Mouse (Mus musculus) midbrain, postnatal 0 days (tissue): ENCODE measurements around the gene Paxip1. TPM values are rescaled to one million over a fixed set of nuclear protein-coding genes. Genes with fewer than 3 reads are reported as not detected.
A peak's percentile ranks its signal among the peaks of the same experiment; 100 is the strongest.

Experiments
- ATAC-seq: fragments of 200-750 bp; cut with Nextera tagmentation; 2 replicates; pipeline ENCODE4 v1.8.0; 2017; ENCODE audit warnings: moderate number of reproducible peaks, mild to moderate bottlenecking, moderate TSS enrichment, moderate library complexity; ENCODE audit not compliant: low FRiP score
- DNase-seq: peaks from one replicate; pipeline ENCODE4 v3.0.0-alpha.2; 2015; ENCODE audit warnings: low spot score
- H3K27ac ChIP-seq: fragments of 300-500 bp; sonication (generic); 2 replicates; pipeline ENCODE4 v1.5.1; 2014; ENCODE audit warnings: low read depth, mild to moderate bottlenecking, low read length, mixed read lengths
- H3K27me3 ChIP-seq: fragments of 300-500 bp; sonication (generic); 2 replicates; pipeline ENCODE4 v1.6.1; 2014; ENCODE audit warnings: low read length, control low read depth, mixed read lengths; ENCODE audit not compliant: insufficient read depth
- H3K36me3 ChIP-seq: fragments of 300-500 bp; sonication (generic); 2 replicates; pipeline ENCODE4 v1.6.1; 2014; ENCODE audit warnings: low read length, control low read depth, mixed read lengths; ENCODE audit not compliant: insufficient read depth
- H3K4me1 ChIP-seq: fragments of 300-500 bp; sonication (generic); 2 replicates; pipeline ENCODE4 v1.6.1; 2014; ENCODE audit warnings: mild to moderate bottlenecking, control low read depth, antibody characterized with exemption, low read length, mixed read lengths; ENCODE audit not compliant: insufficient read depth
- H3K4me2 ChIP-seq: fragments of 300-500 bp; sonication (generic); 2 replicates; pipeline ENCODE4 v1.6.1; 2014; ENCODE audit warnings: low read depth, mild to moderate bottlenecking, low read length, mixed read lengths; ENCODE audit not compliant: poor library complexity, severe bottlenecking
- H3K4me3 ChIP-seq: fragments of 300-500 bp; sonication (generic); 2 replicates; pipeline ENCODE4 v1.5.1; 2014; ENCODE audit warnings: low read depth, mild to moderate bottlenecking, low read length, moderate library complexity
- H3K9ac ChIP-seq: fragments of 300-500 bp; sonication (generic); replicated peaks from 2 replicates; pipeline ENCODE4 v1.6.1; 2014; ENCODE audit warnings: mild to moderate bottlenecking, low read length, moderate library complexity, mixed read lengths; ENCODE audit not compliant: poor library complexity, severe bottlenecking
- H3K9me3 ChIP-seq: fragments of 300-500 bp; sonication (generic); 2 replicates; pipeline ENCODE4 v1.6.1; 2016; ENCODE audit warnings: low read length, control low read depth
- CTCF ChIP-seq: IDR thresholded peaks from 2 replicates; pipeline ENCODE4 v1.5.1; 2016; ENCODE audit warnings: antibody characterized with exemption, mild to moderate bottlenecking
- WGBS: fragments of 180-500 bp; shearing (Covaris S2); extraction: QIAGEN DNeasy Blood & Tissue Kit; methylation state at CpG from one replicate; pipeline ENCODE4 v1.1.7; 2014; 5-methylcytosine and 5-hydroxymethylcytosine counted together
- polyA plus RNA-seq: library from polyadenylated mRNA; unstranded; fragments of >200 nt; fragmentation: Nextera tagmentation; extraction: Ambion mirVana; gene quantifications from 2 replicates; pipeline ENCODE4 v1.2.1, GENCODE M21; 2015
- total RNA-seq: library from RNA; depleted of rRNA; stranded (reverse); fragments of >200 nt; gene quantifications from 2 replicates; pipeline ENCODE4 v1.2.3, GENCODE M21; 2014

Gene Paxip1
- total and polyA plus RNA-seq, 2 experiments from 2014 or later: 23.1 to 48.8 TPM

GRCm38 (mm10) chr5:27719311-27719710 lies 72.2 kb downstream of the Paxip1 start:
- Histone ChIP-seq H3K4me2 (no peak overlapping the region), H3K27ac (no peak overlapping the region), H3K4me1 (no peaks in the 10 kb centered on the region), H3K36me3 (peaks cover 30% of the 10 kb centered on the region), H3K27me3 (no peaks in the 10 kb centered on the region), H3K9me3 (no peaks in the 10 kb centered on the region), H3K9ac (no peak overlapping the region), H3K4me3 (no peak overlapping the region)
- no peak for ATAC-seq
- TF ChIP-seq CTCF: no peak
- no peak for DNase-seq
- WGBS: 80% methylated on average over 2 of the region's 2 CpGs

GRCm38 (mm10) chr5:27717301-27717700 lies 74.2 kb downstream of the Paxip1 start:
- Histone ChIP-seq H3K27ac (no peak overlapping the region), H3K4me2 (no peak overlapping the region), H3K9ac (no peak overlapping the region), H3K9me3 (no peaks in the 10 kb centered on the region), H3K4me1 (no peaks in the 10 kb centered on the region), H3K36me3 (peaks cover 29% of the 10 kb centered on the region), H3K27me3 (no peaks in the 10 kb centered on the region), H3K4me3 (no peak overlapping the region)
- DNase-seq (no peak), ATAC-seq (no peak)
- TF ChIP-seq CTCF: no peak

GRCm38 (mm10) chr5:27716026-27716425 lies 75.5 kb downstream of the Paxip1 start:
- 87% methylated on average over 4 of the region's 4 CpGs for WGBS
- no peak for ATAC-seq

GRCm38 (mm10) chr5:27714356-27714755 lies 77.1 kb downstream of the Paxip1 start:
- no peak overlapping the region for H3K9ac ChIP-seq
- H3K9me3 ChIP-seq: no peaks in the 10 kb centered on the region
- no peak overlapping the region for H3K4me3 ChIP-seq
- no peaks in the 10 kb centered on the region for H3K27me3 ChIP-seq
- H3K4me2 ChIP-seq: no peak overlapping the region
- H3K36me3 ChIP-seq: peaks cover 36% of the 10 kb centered on the region
- DNase-seq (no peak), ATAC-seq (no peak)
- no peaks in the 10 kb centered on the region for H3K4me1 ChIP-seq
- 66% methylated on average over 9 of the region's 9 CpGs for WGBS
- TF ChIP-seq CTCF: no peak
- no peak overlapping the region for H3K27ac ChIP-seq

More at GRCm38 (mm10) chr5:27716026-27716425, 75.5 kb downstream of the Paxip1 start:
- Histone ChIP-seq H3K27ac (no peak overlapping the region), H3K36me3 (peaks cover 26% of the 10 kb centered on the region), H3K4me1 (no peaks in the 10 kb centered on the region), H3K4me2 (no peak overlapping the region), H3K27me3 (no peaks in the 10 kb centered on the region), H3K4me3 (no peak overlapping the region), H3K9me3 (no peaks in the 10 kb centered on the region), H3K9ac (no peak overlapping the region)
- DNase-seq: no peak
- no peak for TF ChIP-seq CTCF

GRCm38 (mm10) chr5:27711461-27712192 lies 79.9 kb downstream of the Paxip1 start:
- H3K9me3 ChIP-seq: no peaks in the 10 kb centered on the region
- TF ChIP-seq CTCF: no peak
- H3K27ac ChIP-seq: no peak overlapping the region
- no peaks in the 10 kb centered on the region for H3K27me3 ChIP-seq
- DNase-seq (no peak), ATAC-seq (no peak)
- H3K9ac ChIP-seq: no peak overlapping the region
- no peak overlapping the region for H3K4me2 ChIP-seq
- no peak overlapping the region for H3K4me3 ChIP-seq
- WGBS: 55% methylated on average over 8 of the region's 8 CpGs
- peaks cover 22% of the 10 kb centered on the region for H3K36me3 ChIP-seq
- H3K4me1 ChIP-seq: no peaks in the 10 kb centered on the region

- 33% methylated on average over 6 of the region's 6 CpGs for whole genome bisulfite sequencing
- Histone ChIP-seq H3K4me2 (no peak overlapping the region), H3K4me3 (no peak overlapping the region), H3K27ac (no peak overlapping the region), H3K27me3 (no peaks in the 10 kb centered on the region), H3K36me3 (peaks cover 17% of the 10 kb centered on the region), H3K9ac (no peak overlapping the region), H3K4me1 (no peaks in the 10 kb centered on the region), H3K9me3 (no peaks in the 10 kb centered on the region)
- no peak for TF ChIP-seq CTCF
- ATAC-seq (no peak), DNase-seq (peak; percentile 34)
Observed at GRCm38 (mm10) chr5:27708209-27708608, 83.3 kb downstream of the Paxip1 start.
